Mouse (Mus musculus) MEL (cell line): ENCODE measurements at regions not wholly inside any gene's neighbourhood (a gene's known extent, or its start where the extent isn't known, plus 50 kb on each side); places are given as distances from the start of the nearest gene placed in this dataset.

ENCODE experiments used
- DNase-seq: peaks from one replicate; pipeline ENCODE4 v3.0.0; 2011; ENCODE audit warnings: low read depth, low spot score
- H3K27ac ChIP-seq: 2 replicates; pipeline ENCODE4 v1.5.1; 2012; ENCODE audit warnings: low read depth, mild to moderate bottlenecking, control low read depth, low read length, moderate library complexity; ENCODE audit not compliant: control insufficient read depth
- H3K27me3 ChIP-seq, 2 experiments: fragments of 150-350 bp in 1 of 2; sonication (generic) in 1 of 2; 2 replicates each; pipeline ENCODE4 v1.6.1; 2012; ENCODE audit warnings: low read length in 2 of 2, mild to moderate bottlenecking in 2 of 2, improper control_type of control experiment in 1 of 2, moderate library complexity in 1 of 2; ENCODE audit not compliant: insufficient read depth in 2 of 2, control insufficient read depth in 1 of 2
- H3K36me3 ChIP-seq, 2 experiments: 2 replicates each; pipeline ENCODE4 v1.6.1; 2012 to 2014; ENCODE audit warnings: low read length in 2 of 2, improper control_type of control experiment in 1 of 2, inconsistent platforms in 1 of 2, mild to moderate bottlenecking in 1 of 2; ENCODE audit not compliant: insufficient read depth in 2 of 2, control insufficient read depth in 1 of 2
- H3K4me1 ChIP-seq, 2 experiments: fragments of 150-350 bp in 1 of 2; sonication (generic) in 1 of 2; 2 replicates each; pipeline ENCODE4 v1.6.1; 2012; ENCODE audit warnings: low read length in 2 of 2, improper control_type of control experiment in 1 of 2, mild to moderate bottlenecking in 1 of 2; ENCODE audit not compliant: insufficient read depth in 2 of 2, control insufficient read depth in 1 of 2
- H3K4me3 ChIP-seq, 2 experiments: fragments of 150-350 bp in 1 of 2; sonication (generic) in 1 of 2; 2 replicates each; pipeline ENCODE4 v1.5.1; 2012; ENCODE audit warnings: low read depth in 2 of 2, low read length in 2 of 2, mild to moderate bottlenecking in 2 of 2, moderate library complexity in 2 of 2, control low read depth in 1 of 2, improper control_type of control experiment in 1 of 2; ENCODE audit not compliant: control insufficient read depth in 1 of 2, insufficient read depth in 1 of 2
- H3K79me2 ChIP-seq: 2 replicates; pipeline ENCODE4 v1.6.1; 2012; ENCODE audit warnings: mild to moderate bottlenecking, low read length, moderate library complexity; ENCODE audit not compliant: control insufficient read depth, poor library complexity, insufficient read depth
- H3K9ac ChIP-seq: 2 replicates; pipeline ENCODE4 v1.6.1; 2012; ENCODE audit warnings: low read depth, mild to moderate bottlenecking, control low read depth, low read length, moderate library complexity; ENCODE audit not compliant: control insufficient read depth, poor library complexity, severe bottlenecking
- H3K9me3 ChIP-seq: fragments of 150-350 bp; sonication (generic); replicated peaks from 2 replicates; pipeline ENCODE4 v1.6.1; 2012; ENCODE audit warnings: mild to moderate bottlenecking, low read length, improper control_type of control experiment, moderate library complexity; ENCODE audit not compliant: insufficient read depth
- BHLHE40 ChIP-seq: IDR thresholded peaks from 2 replicates; pipeline ENCODE4 v1.6.1; 2012; ENCODE audit warnings: low read depth, mild to moderate bottlenecking, inconsistent platforms, low read length, improper control_type of control experiment, borderline replicate concordance
- CHD2 ChIP-seq: IDR thresholded peaks from 2 replicates; pipeline ENCODE4 v1.6.1; 2011; ENCODE audit warnings: low read length, improper control_type of control experiment
- CTCF ChIP-seq, 3 experiments: IDR thresholded peaks in 2 of 3; conservative IDR thresholded peaks in 1 of 3; 2 replicates each; pipeline ENCODE4 v1.5.1; 2011 to 2012; ENCODE audit warnings: low read length in 3 of 3, low read depth in 2 of 3, mild to moderate bottlenecking in 2 of 3, improper control_type of control experiment in 1 of 3, inconsistent platforms in 1 of 3, mixed read lengths in 1 of 3, moderate library complexity in 1 of 3; ENCODE audit not compliant: control insufficient read depth in 1 of 3, insufficient read depth in 1 of 3, poor library complexity in 1 of 3, severe bottlenecking in 1 of 3
- E2F4 ChIP-seq: IDR thresholded peaks from 2 replicates; pipeline ENCODE4 v1.6.1; 2011; ENCODE audit warnings: low read depth, low read length, improper control_type of control experiment, borderline replicate concordance
- ELF1 ChIP-seq: IDR thresholded peaks from 2 replicates; pipeline ENCODE4 v1.6.1; 2014; ENCODE audit warnings: low read depth, mild to moderate bottlenecking, inconsistent platforms, low read length, improper control_type of control experiment, moderate library complexity
- EP300 ChIP-seq, 2 experiments: IDR thresholded peaks; 2 replicates each; pipeline ENCODE4 v1.6.1; 2011; ENCODE audit warnings: improper control_type of control experiment in 2 of 2, low read length in 2 of 2, low read depth in 1 of 2, mild to moderate bottlenecking in 1 of 2
- ETS1 ChIP-seq: IDR thresholded peaks from 2 replicates; pipeline ENCODE4 v1.6.1; 2012; ENCODE audit warnings: low read depth, mild to moderate bottlenecking, inconsistent platforms, low read length, improper control_type of control experiment, moderate library complexity
- GABPA ChIP-seq: IDR thresholded peaks from 2 replicates; pipeline ENCODE4 v1.6.1; 2012; ENCODE audit warnings: low read depth, mild to moderate bottlenecking, inconsistent platforms, low read length, improper control_type of control experiment, moderate library complexity
- GATA1 ChIP-seq: IDR thresholded peaks from 2 replicates; pipeline ENCODE4 v1.6.1; 2011; ENCODE audit warnings: low read depth, low read length, improper control_type of control experiment
- HCFC1 ChIP-seq: IDR thresholded peaks from 2 replicates; pipeline ENCODE4 v1.6.1; 2012; ENCODE audit warnings: low read depth, mild to moderate bottlenecking, inconsistent platforms, low read length, improper control_type of control experiment, moderate library complexity
- JUND ChIP-seq: IDR thresholded peaks from 2 replicates; pipeline ENCODE4 v1.6.1; 2011; ENCODE audit warnings: low read depth, mild to moderate bottlenecking, improper control_type of control experiment, low read length
- KAT2A ChIP-seq: conservative IDR thresholded peaks from 2 replicates; pipeline ENCODE4 v1.6.1; 2012; ENCODE audit warnings: low read depth, low read length, improper control_type of control experiment, inconsistent platforms
- MAZ ChIP-seq: IDR thresholded peaks from 2 replicates; pipeline ENCODE4 v1.6.1; 2012; ENCODE audit warnings: low read depth, mild to moderate bottlenecking, inconsistent platforms, low read length, improper control_type of control experiment
- MEF2A ChIP-seq: IDR thresholded peaks from 2 replicates; pipeline ENCODE4 v1.6.1; 2014; ENCODE audit warnings: low read depth, mild to moderate bottlenecking, inconsistent platforms, low read length, improper control_type of control experiment; ENCODE audit not compliant: poor library complexity, insufficient replicate concordance, severe bottlenecking; ENCODE audit errors: extremely low read depth
- MXI1 ChIP-seq: IDR thresholded peaks from 2 replicates; pipeline ENCODE4 v1.6.1; 2011; ENCODE audit warnings: mild to moderate bottlenecking, low read depth, low read length, improper control_type of control experiment
- POLR2A ChIP-seq, 2 experiments: IDR thresholded peaks; 2 replicates each; pipeline ENCODE4 v1.6.1; 2011 to 2012; ENCODE audit warnings: low read length in 2 of 2, mild to moderate bottlenecking in 2 of 2, control low read depth in 1 of 2, improper control_type of control experiment in 1 of 2, low read depth in 1 of 2, moderate library complexity in 1 of 2; ENCODE audit not compliant: control insufficient read depth in 1 of 2, insufficient read depth in 1 of 2, poor library complexity in 1 of 2
- RAD21 ChIP-seq: IDR thresholded peaks from 2 replicates; pipeline ENCODE4 v1.6.1; 2011; ENCODE audit warnings: mild to moderate bottlenecking, low read depth, low read length, improper control_type of control experiment
- RCOR1 ChIP-seq: IDR thresholded peaks from 2 replicates; pipeline ENCODE4 v1.6.1; 2012; ENCODE audit warnings: low read depth, mild to moderate bottlenecking, inconsistent platforms, low read length, improper control_type of control experiment
- SIN3A ChIP-seq: IDR thresholded peaks from 2 replicates; pipeline ENCODE4 v1.6.1; 2012; ENCODE audit warnings: low read length, improper control_type of control experiment, inconsistent platforms
- TBP ChIP-seq: IDR thresholded peaks from 2 replicates; pipeline ENCODE4 v1.8.0; 2011; ENCODE audit warnings: low read depth, low read length, improper control_type of control experiment
- TCF12 ChIP-seq: IDR thresholded peaks from 2 replicates; pipeline ENCODE4 v1.6.1; 2014; ENCODE audit warnings: low read depth, mild to moderate bottlenecking, inconsistent platforms, low read length, improper control_type of control experiment, moderate library complexity
- ZMIZ1 ChIP-seq: IDR thresholded peaks from 2 replicates; pipeline ENCODE4 v1.6.1; 2012; ENCODE audit warnings: low read depth, mild to moderate bottlenecking, inconsistent platforms, low read length, improper control_type of control experiment, moderate library complexity
- ZNF384 ChIP-seq: IDR thresholded peaks from 2 replicates; pipeline ENCODE4 v1.6.1; 2012; ENCODE audit warnings: low read depth, mild to moderate bottlenecking, inconsistent platforms, low read length, improper control_type of control experiment

DNA sequence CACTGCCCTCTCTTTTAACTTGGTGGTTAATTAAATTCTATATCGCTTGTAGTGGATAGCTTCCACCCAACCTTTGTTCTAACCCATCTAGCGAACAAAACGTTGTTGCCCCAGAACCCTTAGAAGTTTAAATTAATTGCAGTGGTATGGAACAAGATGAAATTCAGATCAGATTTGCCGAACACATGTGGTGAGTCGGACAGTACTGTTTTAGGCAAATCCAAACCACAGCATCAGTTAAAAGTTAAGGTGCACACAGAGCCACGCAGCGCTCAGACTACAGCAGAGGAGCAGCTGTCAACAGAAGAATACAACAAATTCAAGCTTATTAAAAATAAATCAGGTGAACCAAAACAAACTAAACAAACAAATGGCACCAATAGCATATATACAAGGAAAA is 1500.0 kb downstream of the Epha7 start:
- H3K36me3 ChIP-seq: no peaks in the 10 kb centered on the region
- no peaks in the 10 kb centered on the region for H3K9me3 ChIP-seq
- no peak overlapping the region for H3K9ac ChIP-seq
- H3K79me2 ChIP-seq: no peaks in the 10 kb centered on the region
- no peaks in the 10 kb centered on the region for H3K27me3 ChIP-seq
- TF ChIP-seq MEF2A (no peak), MAZ (no peak), E2F4 (no peak), EP300 (IDR thresholded peaks at IDR 0.05; ENCODE audit: low read depth in 1 of 2, low read length in 2 of 2) (no peak), KAT2A (no peak), ETS1 (no peak)
- no peak overlapping the region for H3K27ac ChIP-seq
- no peak overlapping the region for H3K4me3 ChIP-seq
- H3K4me1 ChIP-seq: no peaks in the 10 kb centered on the region
- no peak for DNase-seq

DNA sequence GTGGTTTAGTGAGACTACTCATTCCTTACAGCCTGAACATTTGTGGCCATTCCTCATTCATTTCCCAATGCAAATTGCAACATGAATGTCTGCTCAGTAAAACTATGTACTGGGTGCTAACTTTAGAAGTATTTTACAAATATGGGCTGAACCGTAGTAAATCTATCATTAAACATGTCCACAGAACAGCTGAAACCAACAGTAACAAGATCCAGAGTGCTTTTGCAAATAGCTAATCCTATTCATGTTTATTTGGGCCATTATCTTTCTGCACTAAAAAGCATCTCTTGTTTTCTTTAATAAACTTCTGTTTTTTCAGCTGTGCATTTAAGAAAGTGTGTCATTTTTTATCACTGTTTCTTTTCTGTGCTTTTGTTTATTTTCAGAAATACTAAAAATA is 1502.4 kb downstream of the Epha7 start:
- Histone ChIP-seq H3K36me3 (no peaks in the 10 kb centered on the region), H3K79me2 (no peaks in the 10 kb centered on the region), H3K9ac (no peak overlapping the region), H3K27ac (no peak overlapping the region), H3K9me3 (no peaks in the 10 kb centered on the region), H3K4me3 (no peak overlapping the region), H3K4me1 (no peaks in the 10 kb centered on the region), H3K27me3 (no peaks in the 10 kb centered on the region)
- no peak for DNase-seq
- no peak for TF ChIP-seq RCOR1
- no peak for TF ChIP-seq MEF2A
- no peak for TF ChIP-seq HCFC1
- TF ChIP-seq SIN3A: no peak
- TF ChIP-seq RAD21: no peak
- no peak for TF ChIP-seq GABPA
- TF ChIP-seq, all 39 proteins: peak for 0

DNA sequence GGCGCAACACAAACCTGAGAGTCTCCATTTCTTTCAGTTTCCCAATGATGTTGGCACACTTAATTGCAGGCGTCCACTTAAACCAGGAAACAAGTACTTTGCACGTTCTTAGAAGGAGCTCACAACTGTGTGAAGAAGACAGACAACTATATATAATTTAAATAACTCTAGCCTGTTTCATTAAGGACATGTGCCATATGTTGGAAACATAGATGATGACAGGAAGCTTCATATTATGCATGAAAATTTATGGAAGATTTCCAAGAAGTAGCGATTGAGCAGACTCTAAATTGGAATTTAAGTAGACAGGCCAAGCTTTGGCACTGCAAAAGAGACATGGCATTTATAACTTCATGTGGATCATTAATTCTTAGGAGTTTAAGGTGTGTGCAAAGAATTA is 1504.1 kb downstream of the Epha7 start:
- Histone ChIP-seq H3K27me3 (no peaks in the 10 kb centered on the region), H3K79me2 (no peaks in the 10 kb centered on the region), H3K36me3 (no peaks in the 10 kb centered on the region), H3K4me1 (no peaks in the 10 kb centered on the region), H3K9ac (no peak overlapping the region), H3K9me3 (no peaks in the 10 kb centered on the region), H3K4me3 (no peak overlapping the region), H3K27ac (no peak overlapping the region)
- TF ChIP-seq JUND (no peak), SIN3A (no peak), KAT2A (no peak), ELF1 (no peak), GATA1 (no peak), ZMIZ1 (no peak), CHD2 (no peak), CTCF (IDR thresholded peaks at IDR 0.05 in 2 of 3, conservative IDR thresholded peaks at IDR 0.05 in 1 of 3; ENCODE audit: control insufficient read depth in 1 of 3, insufficient read depth in 1 of 3, low read depth in 2 of 3, low read length in 3 of 3, poor library complexity in 1 of 3, severe bottlenecking in 1 of 3) (no peak), BHLHE40 (no peak), EP300 (IDR thresholded peaks at IDR 0.05; ENCODE audit: low read depth in 1 of 2, low read length in 2 of 2) (no peak), TCF12 (no peak), MXI1 (no peak), GABPA (no peak), ZNF384 (no peak), ETS1 (no peak), HCFC1 (no peak), POLR2A (IDR thresholded peaks at IDR 0.05; ENCODE audit: control insufficient read depth in 1 of 2, insufficient read depth in 1 of 2, low read depth in 1 of 2, low read length in 2 of 2, poor library complexity in 1 of 2) (no peak), RAD21 (no peak), TBP (no peak), RCOR1 (no peak)
- DNase-seq: no peak
